8 mouse cellular contexts compared by ENCODE assay signal in genomic region chr6:128437731-128438316, GRCm38 (mm10). TPM values are rescaled to one million over a fixed set of nuclear protein-coding genes. Genes with fewer than 3 reads are reported as not detected.
DNase-seq lines count a peak whose midpoint lies in the region; ATAC-seq and TF ChIP-seq lines count a peak whose summit lies in the region.

No protein-coding gene starts in this region.

- H3K4me1 ChIP-seq in liver, embryonic 16.5 days (ENCODE audit: control insufficient read depth, low read depth, low read length), result peaks cover 41% of the 10 kb centered on the region
- peaks cover 17% of the 10 kb centered on the region; the same call in 1 of the 2 replicates for H3K4me1 ChIP-seq in neural tube, embryonic 12.5 days
- H3K4me1 ChIP-seq in stomach, embryonic 16.5 days (ENCODE audit: control insufficient read depth, insufficient read depth, low read length), result peaks cover 14% of the 10 kb centered on the region

- peak overlapping the region; percentile 91 for H3K27ac ChIP-seq in left cerebral cortex, adult 2 months
- peak overlapping the region; percentile 88 for H3K27ac ChIP-seq in liver, embryonic 16.5 days (ENCODE audit: low read length)
- peak overlapping the region; percentile 68; the same call in 1 of the 2 replicates for H3K27ac ChIP-seq in neural tube, embryonic 12.5 days
- peak overlapping the region; percentile 98 for H3K27ac ChIP-seq in stomach, embryonic 16.5 days (ENCODE audit: low read length)

- H3K4me2 ChIP-seq in liver, embryonic 16.5 days (ENCODE audit: low read depth, low read length), result peak overlapping the region; percentile 98
- peak overlapping the region; percentile 68 for H3K4me2 ChIP-seq in neural tube, embryonic 12.5 days (replicated peaks)
- H3K4me2 ChIP-seq in stomach, embryonic 16.5 days (ENCODE audit: low read depth, low read length), result peak overlapping the region; percentile 56

- TF ChIP-seq CTCF in left cerebral cortex, adult 2 months (IDR thresholded peaks at IDR 0.05), result no peak

- H3K36me3 ChIP-seq in liver, embryonic 16.5 days (ENCODE audit: control insufficient read depth, insufficient read depth), result peaks cover 25% of the 10 kb centered on the region
- peaks cover 36% of the 10 kb centered on the region for H3K36me3 ChIP-seq in neural tube, embryonic 12.5 days
- H3K36me3 ChIP-seq in stomach, embryonic 16.5 days (ENCODE audit: control insufficient read depth, insufficient read depth, low read length), result peaks cover 30% of the 10 kb centered on the region

- no peaks in the 10 kb centered on the region for H3K9me3 ChIP-seq in liver, embryonic 16.5 days (replicated peaks; ENCODE audit: control insufficient read depth, low read length)
- H3K9me3 ChIP-seq in neural tube, embryonic 12.5 days, result no peaks in the 10 kb centered on the region
- no peaks in the 10 kb centered on the region for H3K9me3 ChIP-seq in stomach, embryonic 16.5 days (replicated peaks; ENCODE audit: control insufficient read depth, low read length)

- intact Hi-C loops in left cerebral cortex, adult 2 months (cut with DNase I), result loop anchor here (5.0 to 10.0 kb wide), 2 partner anchors 39 to 1097 kb away; partner anchors contain the start of gene Gabarapl1

- DNase-seq in left cerebral cortex, adult 2 months (ENCODE audit: extremely low spot score in 1 of 2, low spot score in 2 of 2), result peak; percentile 55 to 67
- DNase-seq in left cerebral cortex, adult 8-10 months (ENCODE audit: low spot score in 2 of 2), result no peak
- peak; percentile 81 for DNase-seq in embryo, embryonic 10 days (ENCODE audit: low spot score)
- peak; percentile 83 for DNase-seq in kidney, adult 18-20 months

- no peaks in the 10 kb centered on the region for H3K27me3 ChIP-seq in liver, embryonic 16.5 days (ENCODE audit: control insufficient read depth, insufficient read depth, low read depth, low read length)
- no peaks in the 10 kb centered on the region for H3K27me3 ChIP-seq in neural tube, embryonic 12.5 days (replicated peaks)
- H3K27me3 ChIP-seq in stomach, embryonic 16.5 days (ENCODE audit: control insufficient read depth, insufficient read depth, low read length), result no peaks in the 10 kb centered on the region

- WGBS in liver, embryonic 16.5 days (ENCODE audit: insufficient replicate concordance), result under 1% methylated on average over 52 of the region's 52 CpGs
- 1% methylated on average over 52 of the region's 52 CpGs for WGBS in neural tube, embryonic 12.5 days
- WGBS in stomach, embryonic 16.5 days, result 1% methylated on average over 48 of the region's 52 CpGs

- H3K9ac ChIP-seq in liver, embryonic 16.5 days (ENCODE audit: low read depth, low read length), result peak overlapping the region; percentile 87
- peak overlapping the region; percentile 95 for H3K9ac ChIP-seq in neural tube, embryonic 12.5 days
- peak overlapping the region; percentile 97 for H3K9ac ChIP-seq in stomach, embryonic 16.5 days (ENCODE audit: low read length)

- ATAC-seq in granulocyte monocyte progenitor cell, adult 5-6 weeks (replicated peaks; ENCODE audit: poor library complexity, severe bottlenecking), result peak; percentile 56
- ATAC-seq in liver, embryonic 16.5 days (ENCODE audit: low read depth), result peak; percentile 70
- peak; percentile 73 for ATAC-seq in neural tube, embryonic 12.5 days (ENCODE audit: low FRiP score, low read depth)
- peak; percentile 83 for ATAC-seq in stomach, embryonic 16.5 days (ENCODE audit: insufficient read depth, low FRiP score)

- H3K4me3 ChIP-seq in left cerebral cortex, adult 2 months, result peak overlapping the region; percentile 98
- H3K4me3 ChIP-seq in liver, embryonic 16.5 days (ENCODE audit: low read depth, low read length), result peak overlapping the region; percentile 89
- peak overlapping the region; percentile 96 for H3K4me3 ChIP-seq in neural tube, embryonic 12.5 days
- peak overlapping the region; percentile 98 for H3K4me3 ChIP-seq in stomach, embryonic 16.5 days (replicated peaks; ENCODE audit: low read length)

RNA-seq across cellular contexts. Expression of gene Fkbp4, which starts 0.7 kb away (rescaled TPM):
- total RNA-seq in left cerebral cortex, adult 2 months (2021), result 100 to 1,000 TPM; 118 TPM
- total RNA-seq in left cerebral cortex, adult 8-10 months (2022), result 100 to 1,000 TPM; 107 to 120 (median 113) TPM
- total RNA-seq in granulocyte monocyte progenitor cell, adult 5-6 weeks (2014; fragmentation: Nextera tagmentation), result 216 and 249 TPM in 2 replicates
- total RNA-seq in granulocyte monocyte progenitor cell, adult 5-6 weeks (2017), result 331 and 365 TPM in 2 replicates
- 156 and 174 TPM in 2 replicates for polyA plus RNA-seq in liver, embryonic 16.5 days (2015; fragmentation: Nextera tagmentation; extraction: Ambion mirVana)
- 404 and 410 TPM in 2 replicates for polyA plus RNA-seq in neural tube, embryonic 12.5 days (2016; fragmentation: Nextera tagmentation; extraction: Ambion mirVana)
- 413 and 416 TPM in 2 replicates for polyA plus RNA-seq in stomach, embryonic 16.5 days (2015; fragmentation: Nextera tagmentation; extraction: Ambion mirVana)

RNA-seq across cellular contexts. Expression of gene Itfg2, which starts 13.1 kb away (rescaled TPM):
- total RNA-seq in left cerebral cortex, adult 2 months (2021), result 10 to 100 TPM; 34.8 to 36.0 TPM
- 10 to 100 TPM; 25.7 to 34.9 (median 29.0) TPM for total RNA-seq in left cerebral cortex, adult 8-10 months (2022)
- 9.9 and 75.9 TPM in 2 replicates for total RNA-seq in granulocyte monocyte progenitor cell, adult 5-6 weeks (2014; fragmentation: Nextera tagmentation)
- 23.5 and 33.3 TPM in 2 replicates for total RNA-seq in granulocyte monocyte progenitor cell, adult 5-6 weeks (2017)
- polyA plus RNA-seq in liver, embryonic 16.5 days (2015; fragmentation: Nextera tagmentation; extraction: Ambion mirVana), result 10.5 and 11.9 TPM in 2 replicates
- 38.6 and 38.8 TPM in 2 replicates for polyA plus RNA-seq in neural tube, embryonic 12.5 days (2016; fragmentation: Nextera tagmentation; extraction: Ambion mirVana)
- polyA plus RNA-seq in stomach, embryonic 16.5 days (2015; fragmentation: Nextera tagmentation; extraction: Ambion mirVana), result 25.0 and 36.4 TPM in 2 replicates

RNA-seq across cellular contexts. Expression of gene Nrip2, which starts 38.7 kb away (rescaled TPM):
- 10 to 100 TPM; 12.7 to 13.7 TPM for total RNA-seq in left cerebral cortex, adult 2 months (2021)
- 10 to 100 TPM; 11.6 to 14.2 (median 11.9) TPM for total RNA-seq in left cerebral cortex, adult 8-10 months (2022)
- total RNA-seq in granulocyte monocyte progenitor cell, adult 5-6 weeks (2014; fragmentation: Nextera tagmentation), result not detected in 2 replicates
- total RNA-seq in granulocyte monocyte progenitor cell, adult 5-6 weeks (2017), result not detected in 2 replicates
- 4.1 and 4.7 TPM in 2 replicates for polyA plus RNA-seq in liver, embryonic 16.5 days (2015; fragmentation: Nextera tagmentation; extraction: Ambion mirVana)
- polyA plus RNA-seq in neural tube, embryonic 12.5 days (2016; fragmentation: Nextera tagmentation; extraction: Ambion mirVana), result 4.6 and 4.8 TPM in 2 replicates
- polyA plus RNA-seq in stomach, embryonic 16.5 days (2015; fragmentation: Nextera tagmentation; extraction: Ambion mirVana), result 5.5 and 6.2 TPM in 2 replicates

Comparison
In these comparisons a context has a peak if more than half of its experiments do, and no peak if none do; other contexts are left out.
1. DNase-seq: peak in left cerebral cortex, adult 2 months (2 of 2), embryo, embryonic 10 days (single experiment) and kidney, adult 18-20 months (single experiment); none in left cerebral cortex, adult 8-10 months (0 of 2).
2. RNA of gene Nrip2, which starts 38.7 kb away (total RNA-seq): 12.7 to 13.7 TPM in left cerebral cortex, adult 2 months and 11.6 to 14.2 TPM in left cerebral cortex, adult 8-10 months; not detected in granulocyte monocyte progenitor cell, adult 5-6 weeks; every median in the first group is over 10 times any median in the second.
3. Peak in every context shown above with its lines, with median percentiles within 50 percentile points of each other: H3K27ac ChIP-seq, H3K4me3 ChIP-seq, ATAC-seq, H3K4me2 ChIP-seq and H3K9ac ChIP-seq.